Mouse (Mus musculus): Measurements from ENCODE around the gene Auts2.

The Auts2 gene

DNA sequence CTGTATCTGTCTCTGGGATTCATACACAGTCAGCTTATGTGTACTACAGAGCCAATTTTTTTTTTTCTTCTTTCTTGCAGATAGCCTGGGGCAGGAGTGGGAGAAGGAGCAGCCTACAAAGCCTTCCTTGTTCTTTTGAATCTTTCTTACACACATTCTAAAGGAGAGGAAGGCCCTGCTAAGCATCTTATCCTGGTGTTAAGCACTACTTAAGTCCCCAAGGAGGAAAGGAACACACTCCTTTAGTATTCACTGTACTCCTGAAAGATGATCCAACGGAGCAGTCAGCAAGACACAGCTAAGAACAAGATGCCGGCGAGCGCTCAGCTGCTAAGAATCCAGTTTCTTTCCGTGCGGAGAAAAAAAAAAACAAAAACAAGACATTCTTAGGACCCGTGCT is 356.9 kb downstream of the Auts2 start:
- no peak for DNase-seq (ENCODE audit: low read depth, low spot score)

DNA sequence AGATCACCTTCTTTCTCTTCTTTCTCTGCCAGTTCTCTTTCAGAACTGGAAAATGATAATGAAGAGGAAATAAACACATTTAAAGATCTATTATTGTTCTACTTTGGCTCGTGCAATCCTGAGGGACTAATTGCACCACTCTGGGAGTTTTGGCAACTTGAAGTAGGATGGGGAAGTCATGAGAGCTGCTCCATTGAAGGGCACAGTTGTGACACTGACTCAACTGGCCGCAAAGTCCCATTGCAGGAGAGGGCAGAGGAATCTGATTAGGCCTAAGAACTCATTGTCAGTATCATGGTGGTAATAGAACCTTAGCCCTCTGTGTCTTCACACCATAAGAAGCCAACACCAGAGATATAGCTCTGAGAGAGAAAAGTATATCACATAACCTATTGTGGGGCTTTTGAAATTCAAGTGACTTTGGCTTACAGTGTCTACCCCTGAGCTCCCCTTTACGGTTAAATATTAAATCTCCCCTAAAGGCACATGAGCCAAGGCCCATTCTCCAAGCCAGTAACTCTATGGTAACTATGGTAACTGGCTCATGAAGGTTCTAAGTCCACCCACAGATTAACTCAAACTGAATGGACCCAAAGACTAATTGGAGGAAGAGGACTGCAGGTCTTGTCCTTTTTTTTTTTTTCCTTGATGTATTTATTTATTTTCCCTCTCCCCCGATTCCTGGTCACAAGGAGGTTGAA is 358.6 kb downstream of the Auts2 start:
- no peak for DNase-seq (ENCODE audit: low read depth, low spot score)

DNA sequence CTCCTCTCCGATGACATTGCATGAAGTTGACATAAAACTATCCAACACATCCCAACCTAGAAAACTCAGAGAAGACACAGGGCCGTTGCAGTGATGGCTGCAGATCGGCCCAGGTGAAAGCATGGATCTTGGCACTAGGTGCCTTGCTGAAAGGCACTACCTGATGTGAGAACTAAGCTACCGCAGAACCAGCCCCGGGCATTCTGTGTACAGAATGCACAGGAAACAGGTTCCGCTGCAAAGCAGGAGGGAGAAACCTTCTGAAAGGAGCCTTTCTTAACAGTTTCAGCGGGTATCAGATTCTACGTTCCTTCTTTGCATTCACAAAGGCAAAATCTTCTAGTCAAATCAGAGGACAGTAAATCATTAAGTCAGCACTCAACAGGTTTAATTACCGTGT is 361.1 kb downstream of the Auts2 start:
- DNase-seq (ENCODE audit: low read depth, low spot score), result no peak

DNA sequence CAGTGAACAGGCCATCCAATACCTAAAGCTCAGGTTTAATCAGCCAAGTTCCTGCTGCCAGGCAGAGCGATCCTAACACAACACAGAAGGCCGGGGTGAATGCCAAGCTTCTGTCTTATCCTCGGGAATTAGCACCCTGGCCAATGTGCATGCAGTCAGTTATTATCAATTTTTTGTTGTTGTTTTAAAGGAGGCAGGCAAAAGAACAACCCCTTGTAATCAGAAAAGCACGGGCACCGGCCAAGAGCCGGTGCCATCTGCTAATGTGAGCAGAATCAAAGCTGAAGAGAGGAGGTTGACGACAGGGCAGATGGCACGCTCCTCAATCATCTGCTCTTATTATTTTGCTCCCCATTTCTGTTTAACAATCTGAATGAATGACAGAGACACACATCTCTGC is 373.1 kb downstream of the Auts2 start:
- no peak for DNase-seq (ENCODE audit: low read depth, low spot score)

DNA sequence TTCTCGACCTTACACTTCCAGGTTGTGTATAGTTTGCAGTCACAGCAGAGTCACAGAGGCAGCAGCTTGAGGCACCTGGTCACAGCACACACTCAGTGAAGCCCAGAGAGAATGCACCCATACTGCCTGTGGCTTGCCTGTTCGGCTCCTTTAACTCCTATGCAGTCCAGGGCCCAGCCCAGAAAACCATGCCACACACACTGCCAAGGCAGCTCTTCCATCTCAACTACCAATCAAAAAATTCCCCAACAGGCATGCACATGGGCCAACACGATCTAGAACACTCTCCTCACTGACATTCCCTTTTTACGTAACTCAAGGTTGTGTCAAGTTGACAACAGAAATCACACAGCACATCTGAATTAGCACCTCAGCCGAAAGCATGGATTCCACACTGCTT is 374.3 kb downstream of the Auts2 start:
- DNase-seq (ENCODE audit: low read depth, low spot score), result no peak

DNA sequence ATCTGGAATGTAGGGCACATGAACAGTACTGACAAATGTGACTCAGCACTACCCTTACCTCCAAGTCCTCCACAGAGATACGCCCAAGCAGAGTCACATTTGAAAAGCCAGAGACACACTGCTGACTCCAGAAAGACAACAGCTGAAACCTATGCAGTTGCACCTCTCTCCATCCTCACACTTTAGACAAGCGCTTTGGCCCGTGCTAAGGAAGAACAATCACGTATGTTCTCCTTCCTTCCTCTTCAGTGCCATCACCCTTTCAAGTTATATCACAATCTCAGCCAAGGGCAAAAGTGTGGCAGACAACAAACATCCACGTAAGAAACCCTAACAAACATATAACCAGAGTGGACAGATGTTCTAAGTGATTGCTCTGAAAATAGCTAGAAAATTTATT is 374.9 kb downstream of the Auts2 start:
- no peak for DNase-seq (ENCODE audit: low read depth, low spot score)

DNA sequence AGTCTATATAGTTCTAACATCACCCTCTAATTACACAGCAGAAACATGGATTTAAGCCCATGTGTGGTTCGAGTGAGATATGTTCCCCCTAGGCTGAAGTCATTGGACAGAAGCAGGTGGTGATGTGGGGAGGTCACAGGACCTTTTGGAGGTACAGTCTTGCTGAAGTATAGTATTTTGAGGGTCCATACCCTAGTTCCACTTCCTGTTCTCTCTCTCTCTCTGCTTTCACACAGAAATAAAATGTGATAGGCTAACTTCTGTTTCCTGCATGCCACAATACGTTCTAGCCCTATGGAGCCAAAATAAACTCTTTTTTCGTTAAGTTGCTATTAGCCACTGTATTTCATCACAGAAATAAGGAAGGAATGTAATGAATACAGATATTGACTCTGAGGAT is 376.6 kb downstream of the Auts2 start:
- DNase-seq (ENCODE audit: low read depth, low spot score), result no peak

DNA sequence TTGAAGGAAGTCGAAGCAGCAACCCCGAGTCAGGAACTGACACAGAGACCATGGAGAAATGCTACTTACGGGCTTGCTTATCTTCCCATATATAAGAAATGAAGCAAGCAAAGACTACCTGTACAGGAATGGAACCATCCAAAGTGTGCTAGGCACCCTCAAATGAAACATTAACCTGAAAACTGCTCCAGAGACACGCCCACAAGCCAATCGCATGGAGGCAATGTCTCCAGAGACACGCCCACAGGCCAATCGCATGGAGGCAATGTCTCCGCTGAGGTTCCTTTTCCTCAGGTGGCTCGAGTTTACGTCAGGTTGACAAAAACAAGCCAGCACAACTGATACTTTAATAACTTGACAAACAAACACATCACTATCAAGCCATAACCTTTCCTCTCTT is 379.2 kb downstream of the Auts2 start:
- no peak for DNase-seq (ENCODE audit: low read depth, low spot score)

DNA sequence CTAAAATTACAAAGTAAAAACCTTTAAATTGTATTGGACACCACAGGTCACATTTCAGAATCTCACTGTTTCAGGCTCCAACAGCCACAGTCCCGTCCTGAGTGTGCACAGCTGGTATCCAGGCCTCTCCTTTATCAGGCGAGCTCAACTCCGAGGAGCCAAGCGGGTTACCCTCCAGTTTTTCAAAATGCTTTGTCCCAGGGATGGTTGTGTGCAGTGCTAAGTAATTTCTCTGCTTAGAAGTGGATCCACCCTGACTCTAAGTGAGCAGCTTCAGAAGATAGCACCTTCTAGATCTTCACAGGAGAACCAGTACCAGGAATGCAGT is 381.0 kb downstream of the Auts2 start:
- no peak for DNase-seq (ENCODE audit: low read depth, low spot score)

DNA sequence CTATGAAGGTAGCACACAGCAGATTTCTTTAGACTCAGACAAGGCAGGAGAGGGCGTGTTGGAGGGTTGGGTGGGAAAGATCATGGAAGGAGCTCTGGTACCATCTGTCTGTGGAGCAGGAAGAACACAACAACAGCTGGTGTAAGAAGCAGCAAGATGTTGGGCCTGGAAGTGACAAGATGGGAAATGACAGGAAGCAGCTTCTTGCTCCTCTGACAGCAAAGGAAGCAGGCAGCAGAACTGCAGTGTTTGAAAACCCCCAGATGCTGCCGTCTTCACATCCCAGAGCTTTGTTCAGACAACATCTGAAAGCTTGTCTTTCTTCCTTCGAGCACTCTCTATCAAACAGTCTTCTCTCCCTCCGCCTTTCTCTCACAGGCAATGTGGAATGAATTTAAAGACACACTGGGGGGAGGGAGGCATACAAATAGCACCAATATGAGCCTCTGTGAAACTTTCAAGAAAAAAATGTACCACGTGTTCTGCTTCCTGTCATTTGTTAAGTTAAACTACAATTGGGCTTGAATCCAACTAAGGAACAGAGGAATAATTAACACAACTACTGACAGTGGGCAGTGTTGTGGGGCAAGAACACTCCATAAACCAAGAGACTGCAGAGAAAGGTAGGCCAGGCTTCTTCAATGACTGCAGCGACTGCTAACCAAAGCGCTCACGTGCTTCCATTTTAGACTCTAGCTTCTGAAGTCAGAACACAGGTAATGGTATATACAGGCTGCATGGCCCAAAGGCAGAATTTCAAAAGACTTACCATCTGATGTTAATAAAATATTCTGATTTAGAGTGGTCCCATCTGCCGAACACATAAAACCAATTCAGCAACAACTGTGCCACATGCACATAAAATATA is 381.6 kb downstream of the Auts2 start:
- DNase-seq (ENCODE audit: low read depth, low spot score), result no peak

DNA sequence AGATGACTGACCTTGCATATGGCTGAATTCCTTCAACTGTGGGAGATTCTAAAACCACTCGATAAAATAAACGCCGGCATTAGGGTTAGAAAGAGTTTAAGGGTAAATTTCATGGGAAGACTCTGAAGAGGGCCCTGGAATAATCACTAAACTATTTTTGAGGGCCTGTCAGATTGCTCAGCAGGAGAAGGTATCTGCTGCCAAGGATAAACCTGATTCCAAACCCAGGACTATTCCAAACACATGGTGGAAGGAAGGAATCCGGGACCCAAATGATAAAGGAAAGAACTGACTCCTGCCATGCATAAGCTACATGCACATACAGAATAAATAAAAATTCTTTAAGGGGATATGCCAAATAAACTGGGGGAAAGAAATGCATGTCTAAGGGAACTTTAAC is 399.0 kb downstream of the Auts2 start:
- no peak for DNase-seq (ENCODE audit: low read depth, low spot score)

DNA sequence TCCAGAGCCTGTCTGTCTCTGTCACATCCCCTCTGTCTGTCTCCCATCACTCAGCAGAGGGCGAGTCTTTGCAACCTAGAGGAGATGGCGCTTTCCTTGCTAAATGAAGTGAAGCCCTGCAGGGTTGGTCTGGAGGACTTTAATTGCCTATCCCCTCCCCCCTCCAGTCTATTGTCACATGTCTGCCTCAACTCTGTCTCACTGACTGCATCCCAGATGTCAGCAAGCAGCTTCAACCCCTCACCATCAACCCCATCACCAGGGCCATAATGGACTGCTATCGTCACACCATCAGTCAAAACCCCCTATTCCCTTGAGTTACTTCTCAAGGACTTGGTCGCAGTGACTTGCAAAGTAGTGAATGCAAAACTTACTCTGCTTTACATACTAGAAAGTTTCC is 402.3 kb downstream of the Auts2 start:
- DNase-seq (ENCODE audit: low read depth, low spot score), result no peak

DNA sequence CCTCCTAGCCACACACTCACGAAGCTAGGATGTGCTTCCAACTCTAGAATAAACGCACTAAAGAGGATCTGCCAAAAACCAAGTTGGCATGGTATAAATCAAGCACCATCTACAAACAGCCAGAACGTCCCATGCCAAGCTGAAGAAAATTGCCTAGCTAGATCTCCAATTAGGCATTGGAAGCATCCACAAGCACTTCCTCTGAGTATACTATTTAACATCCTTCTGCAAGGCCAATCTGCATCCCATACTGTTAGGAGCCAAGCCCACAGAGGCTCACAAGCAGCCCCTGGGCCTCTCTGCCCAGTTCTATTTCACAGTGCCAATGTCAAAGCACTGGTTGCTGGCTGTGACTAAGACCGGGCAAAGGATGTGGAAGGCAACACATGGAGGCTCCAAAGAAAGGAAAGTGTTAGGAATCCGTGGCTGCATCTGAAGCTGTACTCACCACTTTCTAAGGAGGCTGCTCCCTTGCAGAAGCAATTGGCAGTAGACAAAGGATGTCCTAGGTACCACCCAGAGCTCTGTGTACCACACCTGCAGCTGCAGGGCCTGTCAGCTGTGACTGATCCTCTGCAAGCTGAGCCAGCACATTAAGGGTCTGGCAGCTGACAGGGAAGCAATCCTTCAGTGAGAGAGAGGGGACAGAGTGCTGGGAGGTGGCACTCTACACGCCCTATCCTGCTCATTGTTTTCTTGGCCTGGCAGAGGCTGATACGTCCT is 407.0 kb downstream of the Auts2 start:
- DNase-seq (ENCODE audit: low read depth, low spot score), result no peak

DNA sequence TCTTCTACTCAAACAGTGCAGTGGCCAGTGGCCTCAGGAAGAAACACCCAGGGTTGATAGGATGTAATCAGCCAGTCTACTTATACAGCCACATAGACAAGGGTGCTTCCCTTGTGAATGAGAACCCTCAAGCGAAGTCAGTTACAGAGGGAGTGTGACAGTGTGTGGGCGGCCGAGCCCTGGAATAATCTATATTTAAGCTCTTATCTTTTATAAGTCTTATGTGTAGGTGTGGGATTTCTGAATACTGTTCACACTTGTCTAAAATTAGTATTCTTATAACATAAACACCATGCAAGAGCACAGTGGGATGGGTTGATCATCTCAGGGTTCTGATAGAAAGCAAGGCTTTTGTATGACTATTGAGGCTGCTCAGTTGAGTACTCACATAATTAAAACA is 411.2 kb downstream of the Auts2 start:
- DNase-seq (ENCODE audit: low read depth, low spot score), result no peak

DNA sequence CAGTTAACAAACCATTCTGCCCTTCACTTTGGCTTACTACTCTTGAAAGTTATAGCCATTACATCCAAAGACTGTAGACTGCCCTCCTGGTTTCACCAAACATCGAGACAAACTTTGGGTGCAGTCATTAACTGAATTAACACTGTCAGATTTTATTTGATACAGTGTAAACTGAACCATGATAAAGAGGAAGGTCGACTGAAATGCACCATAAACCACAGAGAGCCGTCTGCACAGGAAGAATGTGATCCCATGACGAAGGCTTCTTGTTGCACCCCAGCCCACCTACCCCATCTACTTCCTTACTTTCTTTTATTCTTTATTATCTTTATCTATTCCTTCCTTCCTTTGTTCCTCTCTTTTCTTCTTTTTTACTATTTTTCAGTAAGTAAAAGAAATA is 412.6 kb downstream of the Auts2 start:
- no peak for DNase-seq (ENCODE audit: low read depth, low spot score)

DNA sequence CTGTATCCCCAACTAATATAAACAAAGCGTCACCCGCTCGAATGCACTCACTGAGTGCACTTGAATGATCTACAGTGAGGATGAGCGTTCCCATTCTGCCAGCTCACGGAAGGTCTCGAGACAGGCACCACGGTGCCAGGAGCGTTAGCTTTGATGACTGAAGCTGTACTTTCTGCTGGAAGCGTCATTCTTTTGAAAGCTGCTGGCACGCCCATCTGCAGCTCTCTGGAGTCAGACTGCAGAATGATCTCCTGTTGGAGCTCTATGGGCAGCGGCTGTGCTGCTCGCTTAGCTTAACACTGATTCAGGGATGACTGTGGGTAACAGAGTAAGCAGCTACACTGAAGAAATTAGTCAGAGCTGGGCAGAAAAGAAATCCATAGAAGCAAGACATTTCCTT is 416.5 kb downstream of the Auts2 start:
- no peak for DNase-seq (ENCODE audit: low read depth, low spot score)

DNA sequence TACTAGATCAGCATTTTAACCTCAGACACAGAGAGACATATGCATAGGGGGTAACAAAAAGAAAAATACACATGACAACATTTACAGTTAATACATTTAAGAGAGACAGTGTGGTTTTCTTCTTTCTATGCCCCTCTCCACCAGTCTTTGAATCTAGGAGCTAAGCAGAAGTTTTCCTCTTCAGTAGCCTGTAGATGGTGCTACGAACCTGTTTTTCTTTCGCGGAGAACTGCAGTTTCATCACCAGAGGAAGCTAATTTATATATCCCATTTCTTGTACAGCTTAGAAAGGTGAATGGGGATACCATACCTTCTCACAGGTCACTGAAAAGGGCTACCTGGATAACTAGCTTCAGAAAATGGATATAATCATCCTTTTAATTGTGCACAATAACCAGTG is 427.5 kb downstream of the Auts2 start:
- DNase-seq (ENCODE audit: low read depth, low spot score), result no peak

DNA sequence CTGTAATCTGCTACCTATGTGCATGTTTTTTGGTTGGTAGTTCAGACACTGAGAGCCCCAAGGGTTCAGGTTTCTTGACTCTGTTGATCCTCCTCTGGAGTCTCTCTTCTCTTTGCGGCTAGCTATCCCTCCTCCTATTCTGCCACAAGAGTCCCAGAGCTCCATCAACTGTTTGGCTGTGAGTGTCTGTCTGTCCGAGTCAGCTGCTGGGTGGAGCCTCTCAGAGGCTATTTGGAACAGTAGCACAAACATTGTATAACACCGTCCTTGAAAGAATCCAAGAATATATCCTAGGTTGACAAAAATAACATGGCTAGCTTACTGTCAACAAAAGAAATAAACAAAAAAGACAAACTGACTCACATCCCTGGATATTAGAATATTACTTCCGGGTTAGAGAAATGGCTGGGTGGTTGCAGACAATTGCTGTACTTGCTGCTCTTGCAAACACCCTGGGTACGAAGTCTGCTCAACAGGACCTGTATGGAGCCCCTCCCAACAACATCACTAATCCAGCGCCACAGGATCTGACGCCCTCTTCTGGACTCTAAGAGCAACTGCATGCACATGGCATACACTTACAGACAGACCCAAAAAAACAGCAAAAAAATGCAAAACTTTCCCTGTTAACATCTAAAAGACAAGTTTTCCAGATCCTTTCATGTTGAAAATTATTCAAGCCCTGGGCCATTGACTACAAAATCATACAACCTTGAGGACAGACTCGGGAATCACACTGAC is 428.4 kb downstream of the Auts2 start:
- DNase-seq (ENCODE audit: low read depth, low spot score), result peak; percentile 64

DNA sequence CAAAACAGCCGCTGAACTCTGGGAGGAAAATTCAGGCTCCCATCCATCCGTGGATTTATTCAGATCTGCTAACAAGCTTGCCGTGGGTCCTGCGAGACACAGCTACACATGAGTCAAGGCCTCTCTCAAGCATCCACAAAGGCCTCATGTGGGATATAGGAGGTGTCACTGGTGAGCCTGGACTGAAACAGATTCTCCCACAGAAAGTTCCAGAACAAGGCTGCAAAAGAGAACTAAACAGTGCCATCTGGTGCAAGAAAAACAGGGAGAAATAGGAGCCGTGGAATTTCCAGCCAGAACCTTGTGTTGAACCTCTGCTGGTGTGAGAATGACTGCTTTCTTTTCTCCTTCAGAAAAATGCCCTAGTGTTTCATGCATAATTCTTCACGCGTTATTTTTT is 429.7 kb downstream of the Auts2 start:
- no peak for DNase-seq (ENCODE audit: low read depth, low spot score)

DNA sequence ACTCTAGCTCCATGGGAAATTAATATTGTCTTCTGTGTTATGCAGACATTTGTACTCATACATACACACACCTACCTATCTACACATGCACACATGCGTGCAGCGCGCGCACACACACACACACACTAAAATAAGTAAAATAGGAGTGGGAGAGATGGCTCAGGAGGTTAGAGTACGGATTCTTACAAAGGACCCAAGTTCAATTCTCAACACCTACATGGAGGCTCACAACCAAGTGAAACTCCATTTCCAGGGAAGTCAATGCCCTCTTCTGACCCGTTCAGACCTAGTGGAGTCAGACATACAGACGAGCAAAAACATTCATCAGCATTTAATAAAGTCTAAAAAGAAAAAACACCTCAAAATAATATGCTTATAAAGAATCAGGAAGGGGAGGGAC is 430.5 kb downstream of the Auts2 start:
- DNase-seq (ENCODE audit: low read depth, low spot score), result no peak

DNA sequence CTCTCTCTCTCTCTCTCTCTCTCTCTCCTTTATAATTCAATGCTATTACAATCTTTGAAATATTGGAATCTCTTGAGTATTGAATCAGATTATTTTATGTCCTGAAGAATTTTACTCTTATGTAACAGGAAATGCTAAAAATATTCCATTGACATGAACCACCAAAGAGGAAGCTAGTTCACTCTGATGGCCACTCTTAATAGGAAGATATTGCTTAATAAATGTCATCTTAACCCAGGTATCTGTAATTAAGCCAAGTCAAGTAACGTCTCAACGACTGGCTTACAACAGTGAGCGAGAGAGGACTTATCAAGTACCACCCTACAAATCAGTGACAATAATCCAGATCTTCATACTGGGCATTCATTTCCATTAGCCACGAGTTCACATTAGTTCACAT is 440.7 kb downstream of the Auts2 start:
- DNase-seq (ENCODE audit: low read depth, low spot score), result no peak

DNA sequence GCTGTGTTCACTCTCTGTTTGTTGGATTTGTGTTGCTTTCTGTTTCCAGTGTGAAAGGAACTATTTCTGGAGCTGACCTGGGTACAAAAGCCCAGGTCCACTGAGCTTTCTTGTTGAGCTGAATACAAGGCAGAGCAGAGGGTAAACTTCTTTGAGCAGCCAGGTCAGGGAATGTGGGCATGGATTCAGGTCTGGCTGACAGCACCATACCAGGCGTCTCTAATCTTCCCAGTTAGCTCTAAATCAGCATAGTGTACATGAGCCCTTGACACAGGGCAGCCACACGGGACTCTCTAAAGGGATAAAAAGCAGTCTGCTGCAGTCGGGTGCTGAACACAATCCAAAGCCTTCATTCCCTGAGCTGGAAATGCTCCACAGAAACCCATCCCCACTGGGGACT is 444.7 kb downstream of the Auts2 start:
- DNase-seq (ENCODE audit: low read depth, low spot score), result no peak
